Mouse (Mus musculus) intestine, embryonic 16.5 days (tissue): Measurements from ENCODE around the gene Tnpo3. TPM values are rescaled to one million over a fixed set of nuclear protein-coding genes. Genes with fewer than 3 reads are reported as not detected.

ENCODE experiments used
- ATAC-seq: fragments of 200-750 bp; cut with Nextera tagmentation; 2 replicates; pipeline ENCODE4 v1.8.0; 2017; ENCODE audit warnings: moderate TSS enrichment, moderate library complexity
- H3K27ac ChIP-seq: fragments of 300-500 bp; sonication (generic); 2 replicates; pipeline ENCODE4 v1.5.1; 2014; ENCODE audit warnings: mild to moderate bottlenecking, low read length
- H3K27me3 ChIP-seq: fragments of 300-500 bp; sonication (generic); replicated peaks from 2 replicates; pipeline ENCODE4 v1.6.1; 2014; ENCODE audit warnings: low read length, control low read depth, mixed read lengths; ENCODE audit not compliant: control insufficient read depth, insufficient read depth
- H3K36me3 ChIP-seq: fragments of 300-500 bp; sonication (generic); 2 replicates; pipeline ENCODE4 v1.6.1; 2014; ENCODE audit warnings: low read length, control low read depth; ENCODE audit not compliant: control insufficient read depth, insufficient read depth
- H3K4me1 ChIP-seq: fragments of 300-500 bp; sonication (generic); 2 replicates; pipeline ENCODE4 v1.6.1; 2014; ENCODE audit warnings: low read length, control low read depth, mixed read lengths; ENCODE audit not compliant: control insufficient read depth, insufficient read depth
- H3K4me2 ChIP-seq: fragments of 300-500 bp; sonication (generic); 2 replicates; pipeline ENCODE4 v1.6.1; 2014; ENCODE audit warnings: low read depth, low read length, control low read depth
- H3K4me3 ChIP-seq: fragments of 300-500 bp; sonication (generic); 2 replicates; pipeline ENCODE4 v1.5.1; 2014; ENCODE audit warnings: mild to moderate bottlenecking, low read length
- H3K9ac ChIP-seq: fragments of 300-500 bp; sonication (generic); 2 replicates; pipeline ENCODE4 v1.6.1; 2014; ENCODE audit warnings: low read depth, low read length
- H3K9me3 ChIP-seq: fragments of 300-500 bp; sonication (generic); 2 replicates; pipeline ENCODE4 v1.6.1; 2016; ENCODE audit warnings: low read length, control low read depth; ENCODE audit not compliant: control insufficient read depth
- WGBS: fragments of 180-500 bp; shearing (Covaris S2); extraction: QIAGEN DNeasy Blood & Tissue Kit; methylation state at CpG from one replicate; pipeline ENCODE4 v1.1.7; 2014; 5-methylcytosine and 5-hydroxymethylcytosine counted together
- polyA plus RNA-seq: library from polyadenylated mRNA; unstranded; fragments of >200 nt; fragmentation: Nextera tagmentation; extraction: Ambion mirVana; gene quantifications from 2 replicates; pipeline ENCODE4 v1.2.1, GENCODE M21; 2015

The Tnpo3 gene
- polyA plus RNA-seq, 1 experiment from 2014 or later = 71.3 TPM

DNA sequence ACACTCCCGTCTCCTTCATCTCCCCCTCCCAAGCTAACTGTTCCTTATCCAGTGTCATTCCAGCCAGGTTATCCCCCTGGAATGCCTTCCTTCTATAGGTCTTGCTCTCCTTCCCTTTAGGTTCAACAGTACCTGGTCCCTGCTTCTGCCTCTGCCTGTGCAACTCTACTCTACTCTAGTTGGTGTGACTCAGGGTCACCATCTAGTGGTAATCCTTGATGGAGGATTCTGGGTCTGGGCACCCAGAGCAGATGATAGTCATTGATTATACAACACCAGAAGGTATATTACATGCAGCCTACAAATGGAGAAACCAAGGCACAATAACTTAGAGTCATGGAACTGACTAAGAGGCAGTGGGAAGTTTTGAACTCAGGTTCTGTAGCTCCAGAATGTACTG, 108.1 kb downstream of the Tnpo3 start:
- H3K4me1 ChIP-seq = peaks cover 7% of the 10 kb centered on the region; the same call in 1 of the 2 replicates
- 91% methylated on average over 1 of the region's 1 CpGs for WGBS
- H3K4me3 ChIP-seq = no peak overlapping the region
- no peak overlapping the region for H3K4me2 ChIP-seq
- no peaks in the 10 kb centered on the region for H3K9me3 ChIP-seq
- no peak overlapping the region for H3K9ac ChIP-seq
- 0 out of 2 replicates have a peak, but pooled peaks cover 2% of the 10 kb centered on the region for H3K27me3 ChIP-seq
- ATAC-seq = no peak
- H3K27ac ChIP-seq = no peak overlapping the region
- no peaks in the 10 kb centered on the region for H3K36me3 ChIP-seq

DNA sequence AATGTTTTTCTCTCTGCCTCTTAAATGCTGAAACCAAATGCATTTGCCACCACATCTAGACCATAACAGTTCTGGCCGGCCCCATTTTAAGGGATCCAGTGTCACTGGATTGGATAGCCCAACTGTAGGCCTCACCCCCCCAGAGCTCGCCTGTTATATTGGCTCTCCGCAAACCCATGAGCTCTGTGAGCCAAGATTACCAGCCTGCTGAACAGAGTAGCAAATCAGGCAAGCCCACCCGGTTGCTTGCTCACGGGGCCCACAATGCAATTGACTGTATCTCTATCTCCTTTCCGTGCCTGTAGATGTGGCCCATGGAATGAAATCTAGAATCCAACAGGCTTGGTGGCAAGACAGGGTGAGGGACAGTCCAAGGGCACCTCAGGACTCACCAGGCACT, 108.9 kb downstream of the Tnpo3 start:
- Histone ChIP-seq H3K9me3 (no peaks in the 10 kb centered on the region), H3K27ac (no peak overlapping the region), H3K4me1 (no peaks in the 10 kb centered on the region), H3K4me3 (no peak overlapping the region), H3K27me3 (0 out of 2 replicates have a peak, but pooled peaks cover 7% of the 10 kb centered on the region), H3K4me2 (no peak overlapping the region), H3K36me3 (no peaks in the 10 kb centered on the region), H3K9ac (no peak overlapping the region)
- ATAC-seq = no peak
- WGBS = 87% methylated on average over 6 of the region's 6 CpGs

DNA sequence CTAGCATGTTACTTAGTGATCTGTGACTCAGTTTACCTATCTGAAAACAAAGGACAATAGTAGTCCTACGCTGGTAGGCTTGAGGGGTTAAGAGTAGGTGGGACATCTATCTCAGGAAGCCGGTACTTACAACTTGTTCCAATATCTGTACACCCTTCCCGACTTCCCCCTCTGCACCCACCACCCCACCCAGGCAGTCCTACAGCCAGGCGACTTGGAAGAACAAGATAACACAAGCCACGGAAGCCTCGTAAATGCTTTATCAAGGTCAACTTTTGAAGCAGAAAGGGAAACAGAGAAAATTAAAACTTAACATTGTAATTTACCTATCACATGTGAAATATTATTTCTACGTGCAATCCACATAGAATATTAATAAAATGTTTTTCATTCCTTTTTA, 109.5 kb downstream of the Tnpo3 start:
- no peaks in the 10 kb centered on the region for H3K9me3 ChIP-seq
- WGBS = 84% methylated on average over 7 of the region's 7 CpGs
- no peak for ATAC-seq

DNA sequence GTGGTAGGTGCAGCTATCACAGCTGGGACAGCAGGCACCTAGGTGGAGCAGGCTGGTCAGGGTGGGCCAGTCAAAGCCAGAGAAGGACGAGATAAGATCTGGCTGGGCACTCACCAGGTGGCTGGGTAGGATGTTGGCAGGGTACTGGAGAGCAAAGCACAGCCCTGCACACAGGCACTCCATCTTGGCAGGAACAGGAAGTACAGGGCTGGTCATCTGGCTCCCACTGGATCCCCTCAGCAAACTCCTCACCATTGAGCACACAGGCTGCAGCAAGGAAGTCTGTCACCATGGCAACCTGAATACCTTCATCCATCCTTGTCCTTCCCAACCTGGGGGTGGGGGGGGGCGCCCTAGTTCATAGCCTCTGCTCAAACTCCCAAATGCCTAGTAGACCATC, 111.9 kb downstream of the Tnpo3 start:
- WGBS = 37% methylated on average over 2 of the region's 2 CpGs

More for the DNA sequence above, 109.5 kb downstream of the Tnpo3 start:
- Histone ChIP-seq H3K9ac (no peak overlapping the region), H3K27ac (no peak overlapping the region), H3K4me3 (no peak overlapping the region), H3K4me2 (no peak overlapping the region), H3K36me3 (no peaks in the 10 kb centered on the region), H3K27me3 (peaks cover 7% of the 10 kb centered on the region; the same call in 1 of the 2 replicates), H3K4me1 (no peaks in the 10 kb centered on the region)

DNA sequence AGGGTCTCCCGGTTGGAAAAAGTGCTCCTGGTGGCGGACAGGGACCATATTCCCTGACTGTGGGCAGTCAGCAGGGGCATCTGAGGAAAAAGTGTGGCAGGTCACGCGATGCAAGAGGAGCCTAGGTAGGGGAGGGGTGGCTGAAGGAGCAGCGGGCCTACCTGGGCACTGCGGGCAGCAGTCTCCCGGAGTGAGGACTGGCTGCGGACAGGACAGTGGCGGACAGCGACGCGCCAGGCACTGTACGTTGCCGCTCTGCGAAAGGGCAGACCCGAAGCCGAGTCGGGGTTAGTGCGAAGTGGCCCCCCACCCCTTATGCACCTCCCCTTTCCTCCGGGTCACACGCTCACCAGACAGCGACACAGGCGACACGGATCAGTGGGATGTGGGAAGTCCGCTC, 113.4 kb downstream of the Tnpo3 start:
- 27% methylated on average over 25 of the region's 25 CpGs for WGBS
- no peak overlapping the region for H3K4me3 ChIP-seq
- no peak overlapping the region for H3K27ac ChIP-seq
- H3K27me3 ChIP-seq = peaks cover 7% of the 10 kb centered on the region; the same call in 1 of the 2 replicates
- no peak overlapping the region for H3K9ac ChIP-seq
- ATAC-seq = no peak
- no peak overlapping the region for H3K4me2 ChIP-seq
- no peaks in the 10 kb centered on the region for H3K9me3 ChIP-seq
- H3K36me3 ChIP-seq = no peaks in the 10 kb centered on the region
- H3K4me1 ChIP-seq = no peaks in the 10 kb centered on the region

More for the DNA sequence above, 111.9 kb downstream of the Tnpo3 start:
- H3K27me3 ChIP-seq = peaks cover 7% of the 10 kb centered on the region; the same call in 1 of the 2 replicates
- no peaks in the 10 kb centered on the region for H3K4me1 ChIP-seq
- no peak for ATAC-seq
- no peaks in the 10 kb centered on the region for H3K36me3 ChIP-seq
- H3K27ac ChIP-seq = no peak overlapping the region
- H3K9me3 ChIP-seq = no peaks in the 10 kb centered on the region
- no peak overlapping the region for H3K4me2 ChIP-seq
- no peak overlapping the region for H3K4me3 ChIP-seq
- no peak overlapping the region for H3K9ac ChIP-seq

DNA sequence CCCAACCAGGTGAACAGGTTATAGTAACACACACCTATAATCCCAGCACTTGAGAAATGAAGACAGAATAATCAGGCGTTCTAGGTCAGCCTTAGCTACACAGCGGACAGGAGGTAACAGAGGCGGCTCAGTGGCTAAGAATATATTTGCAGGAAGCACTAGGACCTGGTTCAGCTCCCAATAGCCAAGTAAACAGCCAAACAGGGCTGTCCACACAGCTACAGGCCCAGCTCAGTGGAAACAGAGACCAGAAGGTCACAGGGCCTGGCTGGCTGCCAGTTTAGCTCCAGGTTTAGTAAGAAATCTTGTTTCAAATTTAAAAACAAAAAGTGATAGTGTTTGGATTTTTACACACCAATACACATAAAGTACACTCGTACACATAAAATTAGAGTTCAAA, 115.6 kb downstream of the Tnpo3 start:
- Histone ChIP-seq H3K4me1 (no peaks in the 10 kb centered on the region), H3K4me3 (no peak overlapping the region), H3K9ac (no peak overlapping the region), H3K36me3 (no peaks in the 10 kb centered on the region), H3K9me3 (no peaks in the 10 kb centered on the region), H3K27ac (no peak overlapping the region), H3K27me3 (peaks cover 7% of the 10 kb centered on the region; the same call in 1 of the 2 replicates), H3K4me2 (no peak overlapping the region)
- no peak for ATAC-seq
- WGBS = 81% methylated on average over 4 of the region's 4 CpGs

Other genes starting within 250 kb of the Tnpo3 start
- 0.27 and 0.40 TPM in 2 replicates for gene Opn1sw, start 221.4 kb downstream of the Tnpo3 start, polyA plus RNA-seq
- 5.5 and 6.5 TPM in 2 replicates for gene Ccdc136, start 213.6 kb downstream of the Tnpo3 start, polyA plus RNA-seq
- gene Flnc, start 176.6 kb downstream of the Tnpo3 start, polyA plus RNA-seq = 6.1 and 7.3 TPM in 2 replicates
- gene Atp6v1f, start 142.2 kb downstream of the Tnpo3 start, polyA plus RNA-seq = 358 and 362 TPM in 2 replicates
- 0.38 TPM in 1 of 2 replicates, not detected in the other for gene Atp6v1fnb, start 138.4 kb downstream of the Tnpo3 start, polyA plus RNA-seq
- 10.9 and 12.0 TPM in 2 replicates for gene Kcp, start 101.9 kb downstream of the Tnpo3 start, polyA plus RNA-seq
- 7.4 and 8.5 TPM in 2 replicates for gene Irf5, start 83.3 kb downstream of the Tnpo3 start, polyA plus RNA-seq
- gene Tspan33, start 84.3 kb upstream of the Tnpo3 start, polyA plus RNA-seq = 0.98 and 2.6 TPM in 2 replicates
- gene Smo, start 125.6 kb upstream of the Tnpo3 start, polyA plus RNA-seq = 18.8 and 18.9 TPM in 2 replicates
- 80.5 and 91.5 TPM in 2 replicates for gene Ahcyl2, start 158.1 kb upstream of the Tnpo3 start, polyA plus RNA-seq